Mouse (Mus musculus): ENCODE results near the gene Vkorc1. TPM values are rescaled to one million over a fixed set of nuclear protein-coding genes. Genes with fewer than 3 reads are reported as not detected.

Gene Vkorc1
- polyA plus RNA-seq, 1 experiment from 2014 or later: 152 TPM

GRCm38 (mm10) chr7:127890798-127891197 is 4.6 kb downstream of the Vkorc1 start, which contains the start of gene Prss53:
TSS of gene Prss53 (minus strand) at chr7:127890970.
- peaks cover 61% of the 10 kb centered on the region for H3K36me3 ChIP-seq
- H3K9ac ChIP-seq: 0 out of 2 replicates have a peak within 1 kb of the TSS, but pooled peaks have one; percentile 29

GRCm38 (mm10) chr7:127888821-127889220 is 6.6 kb downstream of the Vkorc1 start:
- Histone ChIP-seq H3K9ac (no peak overlapping the region), H3K4me1 (peaks cover 10% of the 10 kb centered on the region), H3K4me2 (no peak overlapping the region), H3K27me3 (no peaks in the 10 kb centered on the region), H3K27ac (no peak overlapping the region), H3K36me3 (peaks cover 81% of the 10 kb centered on the region), H3K4me3 (replicated peaks) (no peak overlapping the region), H3K9me3 (replicated peaks) (no peaks in the 10 kb centered on the region)
- 54% methylated on average over 3 of the region's 3 CpGs for WGBS
- ATAC-seq (replicated peaks; ENCODE audit: low FRiP score): no peak

More at GRCm38 (mm10) chr7:127890798-127891197, 4.6 kb downstream of the Vkorc1 start, which contains the start of gene Prss53:
- Histone ChIP-seq H3K4me3 (replicated peaks) (no peak within 1 kb of the TSS), H3K27me3 (no peaks in the 10 kb centered on the region), H3K27ac (no peak within 1 kb of the TSS), H3K4me2 (no peak within 1 kb of the TSS), H3K9me3 (replicated peaks) (no peaks in the 10 kb centered on the region), H3K4me1 (peaks cover 10% of the 10 kb centered on the region)
- no peak for ATAC-seq (replicated peaks; ENCODE audit: low FRiP score)
- 32% methylated on average over 4 of the region's 4 CpGs for WGBS

- peaks cover 82% of the 10 kb centered on the region for H3K36me3 ChIP-seq
- no peaks in the 10 kb centered on the region for H3K9me3 ChIP-seq (replicated peaks)
- ATAC-seq (replicated peaks; ENCODE audit: low FRiP score): no peak
These were observed 7.6 kb downstream of the Vkorc1 start for GRCm38 (mm10) chr7:127887781-127888180.

GRCm38 (mm10) chr7:127887191-127887590 is 8.2 kb downstream of the Vkorc1 start:
- H3K4me1 ChIP-seq: peaks cover 20% of the 10 kb centered on the region
- H3K27ac ChIP-seq: no peak overlapping the region
- 86% methylated on average over 8 of the region's 8 CpGs for WGBS
- no peak overlapping the region for H3K9ac ChIP-seq
- H3K4me2 ChIP-seq: no peak overlapping the region
- H3K4me3 ChIP-seq (replicated peaks): no peak overlapping the region
- H3K36me3 ChIP-seq: peaks cover 82% of the 10 kb centered on the region
- no peaks in the 10 kb centered on the region for H3K27me3 ChIP-seq
- H3K9me3 ChIP-seq (replicated peaks): no peaks in the 10 kb centered on the region
- no peak for ATAC-seq (replicated peaks; ENCODE audit: low FRiP score)

More at GRCm38 (mm10) chr7:127887781-127888180, 7.6 kb downstream of the Vkorc1 start:
- no peaks in the 10 kb centered on the region for H3K27me3 ChIP-seq
- no peak overlapping the region for H3K27ac ChIP-seq
- WGBS: 80% methylated on average over 3 of the region's 3 CpGs
- H3K4me1 ChIP-seq: peaks cover 18% of the 10 kb centered on the region
- no peak overlapping the region for H3K9ac ChIP-seq
- no peak overlapping the region for H3K4me2 ChIP-seq
- H3K4me3 ChIP-seq (replicated peaks): no peak overlapping the region

GRCm38 (mm10) chr7:127886551-127886950 is 8.9 kb downstream of the Vkorc1 start:
- peaks cover 20% of the 10 kb centered on the region for H3K4me1 ChIP-seq
- no peak overlapping the region for H3K4me2 ChIP-seq
- no peaks in the 10 kb centered on the region for H3K9me3 ChIP-seq (replicated peaks)
- no peaks in the 10 kb centered on the region for H3K27me3 ChIP-seq
- no peak for ATAC-seq (replicated peaks; ENCODE audit: low FRiP score)
- H3K4me3 ChIP-seq (replicated peaks): no peak overlapping the region
- no peak overlapping the region for H3K27ac ChIP-seq
- no peak overlapping the region for H3K9ac ChIP-seq
- H3K36me3 ChIP-seq: peaks cover 82% of the 10 kb centered on the region
- WGBS: 84% methylated on average over 6 of the region's 6 CpGs

GRCm38 (mm10) chr7:127885951-127886350 is 9.5 kb downstream of the Vkorc1 start:
- Histone ChIP-seq H3K4me3 (replicated peaks) (no peak overlapping the region), H3K36me3 (peaks cover 87% of the 10 kb centered on the region), H3K4me2 (no peak overlapping the region), H3K4me1 (peaks cover 20% of the 10 kb centered on the region), H3K9me3 (replicated peaks) (no peaks in the 10 kb centered on the region), H3K9ac (no peak overlapping the region), H3K27me3 (no peaks in the 10 kb centered on the region), H3K27ac (no peak overlapping the region)
- 56% methylated on average over 6 of the region's 6 CpGs for WGBS
- no peak for ATAC-seq (replicated peaks; ENCODE audit: low FRiP score)

- H3K27ac ChIP-seq: no peak overlapping the region
- peaks cover 78% of the 10 kb centered on the region for H3K36me3 ChIP-seq
- H3K9me3 ChIP-seq (replicated peaks): no peaks in the 10 kb centered on the region
- no peaks in the 10 kb centered on the region for H3K27me3 ChIP-seq
- H3K4me2 ChIP-seq: no peak overlapping the region
- H3K4me1 ChIP-seq: peaks cover 30% of the 10 kb centered on the region
- no peak overlapping the region for H3K9ac ChIP-seq
- no peak overlapping the region for H3K4me3 ChIP-seq (replicated peaks)
- 85% methylated on average over 12 of the region's 12 CpGs for WGBS
- ATAC-seq (replicated peaks; ENCODE audit: low FRiP score): no peak
These were observed 15.0 kb downstream of the Vkorc1 start for GRCm38 (mm10) chr7:127880431-127880830.

GRCm38 (mm10) chr7:127879301-127879700 is 16.1 kb downstream of the Vkorc1 start:
- peaks cover 67% of the 10 kb centered on the region for H3K36me3 ChIP-seq
- no peak overlapping the region for H3K4me2 ChIP-seq
- H3K27ac ChIP-seq: no peak overlapping the region
- ATAC-seq (replicated peaks; ENCODE audit: low FRiP score): no peak
- no peaks in the 10 kb centered on the region for H3K27me3 ChIP-seq
- H3K9ac ChIP-seq: no peak overlapping the region
- H3K4me3 ChIP-seq (replicated peaks): no peak overlapping the region
- H3K4me1 ChIP-seq: peaks cover 30% of the 10 kb centered on the region
- H3K9me3 ChIP-seq (replicated peaks): no peaks in the 10 kb centered on the region
- 96% methylated on average over 9 of the region's 9 CpGs for WGBS

- H3K9me3 ChIP-seq (replicated peaks): no peaks in the 10 kb centered on the region
- peaks cover 55% of the 10 kb centered on the region for H3K36me3 ChIP-seq
- H3K4me3 ChIP-seq (replicated peaks): peak within 1 kb of the TSS; percentile 98
- H3K27me3 ChIP-seq: no peaks in the 10 kb centered on the region
- H3K4me2 ChIP-seq: peak within 1 kb of the TSS; percentile 82
- peaks cover 29% of the 10 kb centered on the region for H3K4me1 ChIP-seq
- under 1% methylated on average over 60 of the region's 60 CpGs for WGBS
- H3K9ac ChIP-seq: peak within 1 kb of the TSS; percentile 100
- ATAC-seq (replicated peaks; ENCODE audit: low FRiP score): peak; percentile 62
- H3K27ac ChIP-seq: peak within 1 kb of the TSS; percentile 100
These were observed 18.7 kb downstream of the Vkorc1 start, which contains the start of gene Zfp668 for GRCm38 (mm10) chr7:127876467-127877348. TSS of gene Zfp668 (minus strand) at chr7:127876828.

- peak; percentile 91 for ATAC-seq (replicated peaks; ENCODE audit: low FRiP score)
- Histone ChIP-seq H3K4me3 (replicated peaks) (peak within 1 kb of the TSS; percentile 98), H3K4me2 (peak within 1 kb of the TSS; percentile 82), H3K9me3 (replicated peaks) (no peaks in the 10 kb centered on the region), H3K36me3 (peaks cover 55% of the 10 kb centered on the region), H3K9ac (peak within 1 kb of the TSS; percentile 100), H3K27ac (peak within 1 kb of the TSS; percentile 100), H3K4me1 (peaks cover 29% of the 10 kb centered on the region), H3K27me3 (no peaks in the 10 kb centered on the region)
- under 1% methylated on average over 41 of the region's 41 CpGs for WGBS
These were observed 19.4 kb downstream of the Vkorc1 start, which contains the start of gene Zfp646 for GRCm38 (mm10) chr7:127876041-127876466. TSS of gene Zfp646 (plus strand) at chr7:127876221.

GRCm38 (mm10) chr7:127875627-127876001 is 19.8 kb downstream of the Vkorc1 start:
- peak overlapping the region; percentile 98 for H3K4me3 ChIP-seq (replicated peaks)
- peak overlapping the region; percentile 82 for H3K4me2 ChIP-seq
- peaks cover 29% of the 10 kb centered on the region for H3K4me1 ChIP-seq
- no peaks in the 10 kb centered on the region for H3K27me3 ChIP-seq
- H3K9me3 ChIP-seq (replicated peaks): no peaks in the 10 kb centered on the region
- peaks cover 54% of the 10 kb centered on the region for H3K36me3 ChIP-seq
- peak overlapping the region; percentile 100 for H3K9ac ChIP-seq
- peak; percentile 95 for ATAC-seq (replicated peaks; ENCODE audit: low FRiP score)
- H3K27ac ChIP-seq: peak overlapping the region; percentile 100
- 0% methylated on average over 41 of the region's 43 CpGs for WGBS
